Mouse (Mus musculus) cerebellum, postnatal 10 days (tissue): Measurements from ENCODE around the gene Fer1l5.

Source experiments
- DNase-seq, 2 experiments: peaks; one replicate each; pipeline ENCODE4 v3.0.0; 2021; ENCODE audit warnings: mixed read lengths in 2 of 2

Gene Fer1l5

GRCm38 (mm10) chr1:36433616-36434015 is 61.5 kb downstream of the Fer1l5 start:
- DNase-seq: no peak

- DNase-seq: no peak
These were observed 63.0 kb downstream of the Fer1l5 start for GRCm38 (mm10) chr1:36435071-36435470.

GRCm38 (mm10) chr1:36436515-36436914 is 64.4 kb downstream of the Fer1l5 start:
- DNase-seq: no peak

- no peak for DNase-seq
These were observed 65.1 kb downstream of the Fer1l5 start for GRCm38 (mm10) chr1:36437223-36437622.

GRCm38 (mm10) chr1:36441101-36441500 is 69.0 kb downstream of the Fer1l5 start:
- DNase-seq: peak; percentile 16 to 53

- DNase-seq: peak; percentile 98 to 99
These were observed 72.7 kb downstream of the Fer1l5 start, which contains the start of gene Lman2l for GRCm38 (mm10) chr1:36444471-36445464. Gene Lman2l, minus strand, starts transcription at chr1:36445271.

- no peak for DNase-seq
These were observed 73.4 kb downstream of the Fer1l5 start for GRCm38 (mm10) chr1:36445508-36445907.

GRCm38 (mm10) chr1:36446106-36446824 is 74.2 kb downstream of the Fer1l5 start:
- DNase-seq: no peak

- no peak for DNase-seq
These were observed 74.8 kb downstream of the Fer1l5 start for GRCm38 (mm10) chr1:36446841-36447240.

- DNase-seq: no peak
These were observed 82.1 kb downstream of the Fer1l5 start for GRCm38 (mm10) chr1:36454055-36454815.

- no peak for DNase-seq
These were observed 85.4 kb downstream of the Fer1l5 start for GRCm38 (mm10) chr1:36457388-36458014.

- no peak for DNase-seq
These were observed 86.1 kb downstream of the Fer1l5 start for GRCm38 (mm10) chr1:36458169-36458568.

- no peak for DNase-seq
These were observed 89.7 kb downstream of the Fer1l5 start for GRCm38 (mm10) chr1:36461829-36462228.

- DNase-seq: no peak
These were observed 93.6 kb downstream of the Fer1l5 start for GRCm38 (mm10) chr1:36465641-36466160.

GRCm38 (mm10) chr1:36467446-36467845 is 95.4 kb downstream of the Fer1l5 start:
- DNase-seq: no peak

GRCm38 (mm10) chr1:36469811-36470444 is 97.8 kb downstream of the Fer1l5 start:
- DNase-seq: no peak

GRCm38 (mm10) chr1:36471181-36472105 is 99.4 kb downstream of the Fer1l5 start, which contains the start of gene Cnnm4:
Gene Cnnm4, plus strand, starts transcription at chr1:36471620.
- DNase-seq: peak; percentile 91 to 95
